Mouse (Mus musculus): ENCODE measurements around the gene Rexo1.

The Rexo1 gene

GRCm38 (mm10) chr10:80502819-80503314, 58.5 kb downstream of the Rexo1 start:
- DNase-seq: no peak

- no peak for DNase-seq
Observed at GRCm38 (mm10) chr10:80502291-80502690, 59.1 kb downstream of the Rexo1 start.

GRCm38 (mm10) chr10:80496421-80496820, 64.9 kb downstream of the Rexo1 start:
- DNase-seq: no peak

GRCm38 (mm10) chr10:80495901-80496300, 65.5 kb downstream of the Rexo1 start:
- DNase-seq: no peak

GRCm38 (mm10) chr10:80494732-80495131, 66.6 kb downstream of the Rexo1 start, which contains the start of gene Onecut3:
Gene Onecut3, plus strand, starts transcription at chr10:80494835.
- peak; percentile 67 for DNase-seq

Data from retina, postnatal 1 day (tissue).